Mouse (Mus musculus) ZHBTc4 (cell line): ENCODE measurements at regions not wholly inside any gene's neighbourhood (a gene's known extent, or its start where the extent isn't known, plus 50 kb on each side); places are given as distances from the start of the nearest gene placed in this dataset.

Experiments used
- DNase-seq: peaks from one replicate; pipeline ENCODE4 v3.0.0-alpha.2; 2011; ENCODE audit warnings: low read depth, low spot score

DNA sequence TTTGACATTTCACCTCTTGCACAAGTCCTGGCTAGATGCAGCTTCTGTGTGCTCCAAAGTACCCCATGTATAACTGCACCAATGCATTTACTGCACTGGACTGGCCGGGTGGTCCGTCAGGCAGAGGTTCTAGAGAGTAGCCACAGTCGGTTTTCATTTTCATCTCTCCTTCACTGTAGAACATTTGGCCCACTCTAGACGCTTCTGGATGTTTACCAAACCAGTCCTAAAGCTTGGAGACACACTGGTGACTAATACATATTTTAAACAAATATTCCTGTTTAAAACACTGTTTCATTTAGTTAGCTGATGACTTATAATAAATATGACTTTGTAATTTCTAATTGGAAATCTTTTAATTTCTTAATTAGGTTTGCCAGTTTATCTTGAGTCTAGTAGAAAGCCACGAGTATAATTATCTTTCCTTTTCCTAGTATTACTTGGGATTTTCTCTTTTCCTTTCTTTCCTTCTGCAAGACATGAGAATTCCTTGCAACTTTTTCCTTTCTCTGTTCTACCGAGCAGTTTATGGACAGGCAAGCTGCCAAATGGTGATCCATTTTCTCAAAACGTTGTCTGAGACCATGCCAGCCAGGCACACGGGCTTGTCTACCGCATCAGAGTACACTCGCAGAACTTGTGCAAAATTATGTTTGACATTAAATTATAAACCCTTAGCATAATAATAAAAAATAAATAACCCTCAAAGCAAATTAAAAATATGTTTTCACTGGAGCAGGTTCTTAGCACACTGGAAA, 250.4 kb upstream of the Zeb2 start:
- DNase-seq, result no peak

DNA sequence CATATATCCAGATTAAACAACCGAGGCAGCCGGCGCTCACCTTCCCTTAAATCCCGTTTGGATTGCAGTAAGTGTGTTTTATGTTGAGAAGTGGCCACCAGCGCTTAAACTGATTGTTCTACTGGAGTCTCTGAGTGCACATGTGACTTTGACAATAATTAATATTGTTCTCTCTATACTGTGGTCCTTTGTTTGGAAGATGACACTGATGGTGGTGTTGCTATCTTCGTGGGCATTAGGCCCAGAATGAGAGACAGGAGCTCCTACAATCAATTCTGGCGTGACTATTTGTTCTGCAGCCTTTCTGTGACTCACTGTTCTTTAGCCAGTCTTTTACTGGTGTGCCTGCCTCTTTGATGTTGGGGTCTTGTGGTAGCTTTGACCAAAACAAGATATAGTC, 240.1 kb upstream of the Zeb2 start:
- DNase-seq, result no peak

DNA sequence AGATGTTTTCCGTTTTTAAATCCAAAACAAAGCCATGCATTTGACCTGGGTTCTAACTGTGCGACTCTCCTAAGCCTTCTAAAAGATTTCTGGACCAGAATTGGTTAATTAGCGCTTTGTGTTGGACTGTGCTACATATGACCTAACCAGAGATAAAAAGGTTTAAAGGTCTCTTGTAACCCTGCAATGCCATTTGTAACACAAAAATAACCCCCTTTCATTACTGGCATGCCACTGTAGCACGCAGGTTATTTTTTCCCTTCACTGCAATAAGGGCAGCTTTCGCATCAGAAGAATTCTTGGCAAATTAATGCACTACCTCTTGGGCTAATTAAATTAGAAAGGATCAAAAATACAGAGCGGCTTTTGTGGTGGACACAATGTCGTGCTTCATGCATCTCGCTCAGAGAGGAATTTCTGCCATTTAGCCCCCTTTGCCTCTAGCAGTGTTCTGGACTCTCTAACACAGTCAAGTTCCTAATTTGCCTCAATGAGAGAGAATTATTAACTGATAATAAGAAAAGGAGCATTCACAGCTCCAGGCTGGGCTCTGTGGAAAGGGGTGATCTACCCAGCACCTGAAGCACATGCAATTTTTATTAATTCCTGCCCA, 239.5 kb upstream of the Zeb2 start:
- DNase-seq, result no peak

DNA sequence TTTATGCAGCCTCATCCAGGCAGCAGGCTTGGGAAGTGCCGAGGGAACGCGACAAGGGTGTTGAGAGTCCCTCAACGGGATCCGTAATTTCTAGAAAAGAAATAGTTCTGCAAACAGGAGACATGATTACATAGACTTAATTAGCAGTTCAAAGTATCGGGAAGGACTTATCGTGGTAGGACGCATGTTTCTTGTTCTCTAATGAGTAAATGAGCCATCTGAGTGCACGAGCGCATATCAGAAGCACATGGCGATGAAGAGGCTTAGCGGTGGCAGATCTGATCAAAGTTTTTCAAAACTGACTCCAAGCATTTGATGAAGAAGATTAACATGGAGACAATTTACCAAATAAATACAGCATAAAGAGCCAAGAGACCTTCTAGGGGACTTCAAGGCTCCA, 238.8 kb upstream of the Zeb2 start:
- DNase-seq, result no peak

DNA sequence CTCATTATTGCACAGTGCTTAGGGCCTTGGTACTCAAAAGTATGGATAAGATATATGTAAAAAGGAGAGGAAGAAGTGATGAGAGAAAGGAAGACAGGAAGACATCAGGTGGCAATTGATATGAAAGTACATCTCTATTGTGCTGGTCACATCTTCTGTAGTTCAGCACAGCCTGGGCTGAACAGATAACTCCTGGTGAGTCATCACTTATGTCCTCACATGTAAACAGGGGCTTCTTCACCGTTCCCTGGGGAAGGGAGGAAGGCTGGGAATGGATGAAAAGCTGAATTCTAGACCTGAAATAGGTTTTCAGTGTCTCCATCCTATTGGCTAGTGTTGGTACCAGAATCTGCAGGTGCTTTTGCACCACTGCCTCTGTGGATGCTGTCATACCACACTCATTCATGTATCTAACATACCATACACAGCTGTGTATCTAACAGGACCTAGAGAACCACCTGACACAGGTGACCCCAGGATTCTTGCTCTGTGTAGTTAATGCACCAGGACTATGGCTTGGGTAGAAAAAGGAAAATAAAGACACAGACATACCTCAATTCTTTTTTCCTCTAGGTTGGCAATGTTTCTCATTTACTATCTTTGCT, 234.4 kb upstream of the Zeb2 start:
- no peak for DNase-seq

DNA sequence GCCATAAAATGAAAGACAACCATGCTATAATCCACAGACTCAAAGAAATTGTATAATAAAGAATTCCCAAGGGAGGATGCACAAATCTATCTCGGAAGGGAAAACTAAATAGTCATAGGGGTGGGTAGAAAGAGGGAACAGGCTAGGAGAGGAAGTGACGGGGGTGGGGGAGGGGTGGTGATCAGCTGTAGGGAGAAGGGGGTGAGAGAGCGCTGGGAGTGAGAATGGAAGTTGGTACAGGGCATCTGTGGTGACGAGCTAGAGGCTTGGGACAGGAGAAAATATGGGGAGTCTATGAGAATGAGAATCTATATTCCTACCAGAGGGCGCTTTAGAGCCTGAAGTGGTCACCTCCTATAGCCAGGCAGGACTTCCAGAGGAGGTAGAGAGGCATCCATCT, 229.2 kb upstream of the Zeb2 start:
- no peak for DNase-seq

DNA sequence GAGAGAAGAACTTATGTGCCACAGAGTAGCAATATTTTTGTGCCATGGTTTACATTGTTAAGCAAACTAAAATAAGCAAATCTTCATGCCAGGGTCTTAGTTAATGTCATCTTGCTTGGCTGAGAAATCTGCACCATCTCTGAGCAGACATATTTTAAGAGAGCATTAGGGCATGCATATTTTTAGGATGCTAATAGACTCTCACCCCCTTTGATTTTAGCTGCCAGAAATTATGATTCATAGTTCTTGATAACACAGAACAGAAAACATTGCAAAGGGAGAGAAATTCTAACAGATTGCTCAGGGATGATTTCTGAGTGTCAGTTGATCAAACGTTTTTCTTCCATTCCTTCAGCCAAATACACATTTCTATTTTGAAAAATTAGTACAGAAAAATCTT, 222.7 kb upstream of the Zeb2 start:
- DNase-seq, result no peak

DNA sequence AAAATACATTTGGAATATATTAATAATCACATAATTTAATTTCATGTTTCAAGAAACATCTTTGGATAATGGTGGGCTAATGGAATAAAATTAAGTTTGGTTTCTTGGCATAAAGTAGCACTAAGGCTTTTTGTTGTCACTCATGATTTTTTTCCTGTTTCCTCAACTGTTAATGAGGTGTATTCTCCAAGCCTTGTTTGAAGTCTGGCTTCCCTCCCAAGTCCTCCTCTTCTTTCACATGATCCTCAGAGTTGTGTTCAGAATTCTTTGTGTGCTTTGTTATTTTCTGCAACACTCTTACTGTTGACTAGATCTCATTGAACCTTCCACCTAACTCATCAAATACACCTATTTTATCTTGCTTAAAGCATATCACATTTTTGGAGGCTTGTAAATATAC, 221.6 kb upstream of the Zeb2 start:
- no peak for DNase-seq

DNA sequence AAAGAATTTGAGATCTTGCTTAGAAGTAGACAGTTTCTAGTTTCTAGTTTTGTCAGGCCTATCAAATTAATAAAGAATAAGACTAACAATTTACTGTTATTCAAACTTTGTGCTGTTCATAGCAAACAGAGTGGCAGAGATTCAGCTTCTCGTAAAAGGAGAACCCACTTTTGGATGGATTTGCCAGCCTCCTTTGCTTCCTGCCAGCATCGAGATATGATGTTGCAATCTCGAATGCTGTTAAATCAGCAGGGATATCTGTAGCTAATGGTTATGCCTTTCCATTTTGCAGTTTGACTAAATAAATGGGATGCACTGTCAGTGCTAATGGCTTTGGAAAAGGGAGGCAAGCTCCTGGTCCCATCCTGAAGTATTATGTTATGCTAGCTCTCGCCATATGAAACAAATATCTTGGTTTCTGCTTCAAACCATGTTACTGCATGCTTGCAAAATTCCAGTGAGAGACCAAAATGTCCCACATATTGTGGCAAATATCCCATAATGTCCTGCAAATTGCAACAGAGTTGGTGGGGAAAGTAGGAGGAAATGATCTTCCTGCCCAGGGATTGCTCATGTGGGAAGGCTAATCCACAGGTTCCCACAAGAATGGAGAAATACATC, 199.9 kb upstream of the Zeb2 start:
- no peak for DNase-seq

DNA sequence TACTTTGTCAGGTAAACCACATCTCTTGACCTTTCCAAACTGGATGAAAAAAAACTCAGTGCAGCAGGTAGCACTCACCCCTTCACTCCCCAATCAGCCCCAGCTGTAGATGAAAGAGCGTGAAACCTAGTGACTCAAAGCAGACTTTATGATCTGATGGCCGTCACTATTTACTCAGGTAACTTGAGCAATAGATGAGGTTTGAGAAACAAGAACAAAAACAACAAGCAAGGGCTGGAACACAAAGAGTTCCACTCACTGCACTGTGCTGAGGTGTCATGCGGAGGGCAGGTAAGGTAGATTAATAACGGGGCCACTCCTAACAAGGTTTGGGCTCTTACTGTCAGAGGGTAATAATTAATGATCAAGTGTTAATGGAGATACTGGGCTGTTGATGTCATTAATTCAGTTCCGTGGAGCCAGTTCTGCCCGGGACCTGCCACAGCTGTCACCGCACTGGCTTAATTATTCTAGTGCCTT, 170.4 kb upstream of the Zeb2 start:
- DNase-seq, result no peak

DNA sequence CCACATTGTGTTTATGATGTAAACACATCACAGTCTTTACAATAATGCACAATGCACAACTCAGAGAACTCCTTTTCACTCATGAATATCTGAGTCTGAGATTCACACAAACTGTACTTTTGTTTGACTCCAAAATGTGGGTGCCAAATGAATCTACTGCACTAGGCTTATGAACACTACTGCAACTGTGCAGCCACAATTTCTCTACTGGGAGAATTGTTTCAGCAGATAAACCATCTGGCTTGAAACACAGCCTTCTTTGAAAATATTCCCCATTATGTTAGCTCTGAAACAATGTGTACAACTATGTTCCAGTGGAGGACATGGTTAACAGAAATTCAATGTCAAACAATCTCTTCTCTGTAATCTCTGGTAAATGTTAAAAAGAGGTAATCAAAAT, 166.6 kb upstream of the Zeb2 start:
- no peak for DNase-seq

DNA sequence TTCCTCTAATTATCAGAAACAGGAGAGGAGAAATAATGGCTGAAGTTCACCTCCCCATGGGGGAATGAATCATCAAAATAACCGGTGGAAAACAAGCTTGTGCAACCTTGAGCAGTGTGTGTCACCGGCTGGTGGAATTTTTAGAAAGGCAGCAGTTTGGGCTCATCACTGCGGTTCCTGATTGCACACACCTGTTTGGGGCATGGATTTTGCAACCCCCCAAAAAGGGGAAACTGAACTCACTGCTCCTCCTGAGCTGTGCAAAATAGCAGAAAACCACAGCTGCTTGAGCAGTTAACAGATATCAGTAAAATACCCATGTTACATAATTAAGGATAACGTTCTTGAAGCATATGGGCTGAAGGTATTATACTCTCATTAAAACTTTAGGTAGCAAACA, 162.3 kb upstream of the Zeb2 start:
- DNase-seq, result no peak

DNA sequence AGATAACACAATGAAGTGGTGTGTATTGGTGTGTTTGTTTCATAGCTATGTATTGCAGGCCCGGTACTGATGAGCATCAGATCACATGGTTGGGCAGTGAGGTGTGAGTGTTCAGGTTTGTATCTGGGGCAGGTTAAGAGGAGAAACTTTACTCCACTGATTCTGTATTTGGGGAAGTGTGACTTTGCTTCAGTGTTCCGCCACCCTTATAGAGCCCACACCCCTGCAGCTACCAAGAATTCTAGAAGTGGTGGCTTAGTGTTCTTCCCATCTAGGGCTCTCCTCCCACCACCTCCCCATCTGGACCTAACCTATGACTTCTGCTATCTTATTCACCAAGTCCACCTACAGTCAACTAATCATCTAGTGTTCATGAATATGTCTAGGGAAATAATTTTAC, 160.4 kb upstream of the Zeb2 start:
- no peak for DNase-seq

DNA sequence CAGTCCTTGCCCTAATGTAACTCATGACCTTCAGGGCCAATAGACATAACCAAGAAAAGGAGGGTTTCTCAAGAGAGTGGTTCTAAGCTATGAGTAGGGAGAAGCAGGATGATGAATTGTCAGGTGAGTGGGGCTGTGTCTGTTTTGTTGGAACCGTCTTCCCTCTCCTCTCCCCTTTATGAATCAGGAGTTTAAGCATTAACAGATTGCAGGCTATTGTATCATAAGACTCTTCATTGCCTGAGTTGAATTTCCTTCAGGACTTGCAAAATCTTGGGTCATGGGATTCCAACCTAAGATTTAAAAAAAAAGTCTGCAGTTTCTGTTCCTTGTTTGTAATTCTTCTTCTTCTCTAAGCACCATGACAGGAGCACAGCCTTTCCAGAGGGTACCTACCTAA, 159.5 kb upstream of the Zeb2 start:
- DNase-seq, result no peak

DNA sequence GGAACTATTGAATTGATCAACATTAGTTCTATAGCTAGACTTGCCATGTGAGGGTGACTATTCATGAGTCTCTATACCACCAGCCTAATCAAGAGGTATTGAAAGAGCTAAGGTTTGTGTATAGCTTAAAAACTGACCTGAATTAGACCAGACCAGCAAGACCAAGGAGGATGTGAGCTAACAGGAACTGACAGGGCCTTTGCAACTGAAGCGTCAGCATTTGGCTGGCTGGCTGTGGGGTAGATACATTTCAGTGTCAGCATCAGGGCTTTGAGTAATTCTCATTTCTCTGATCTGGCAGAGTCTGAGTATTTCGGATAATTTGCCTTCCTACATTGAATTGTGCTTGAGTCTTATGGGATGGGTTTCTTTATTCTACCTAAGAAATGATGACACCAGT, 152.8 kb upstream of the Zeb2 start:
- no peak for DNase-seq

DNA sequence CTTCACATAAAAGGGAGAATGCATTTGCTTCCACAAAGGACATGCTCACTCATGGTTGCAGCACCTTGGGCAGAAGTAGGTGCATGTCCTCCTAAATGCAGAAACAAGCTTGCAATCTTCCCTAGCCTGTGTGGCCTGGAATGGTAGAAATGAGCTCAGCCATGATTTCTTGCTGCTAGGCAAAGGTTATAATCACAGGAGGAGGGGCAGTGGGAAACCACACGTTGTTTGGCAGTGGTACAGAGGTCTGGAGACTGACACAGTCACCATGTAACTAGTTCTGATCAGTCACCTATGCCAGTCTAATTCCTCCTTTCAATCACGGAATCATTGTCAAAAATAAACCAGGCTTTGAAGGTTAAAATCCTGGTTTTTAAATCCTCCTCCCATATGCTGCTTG, 148.6 kb upstream of the Zeb2 start:
- DNase-seq, result no peak

DNA sequence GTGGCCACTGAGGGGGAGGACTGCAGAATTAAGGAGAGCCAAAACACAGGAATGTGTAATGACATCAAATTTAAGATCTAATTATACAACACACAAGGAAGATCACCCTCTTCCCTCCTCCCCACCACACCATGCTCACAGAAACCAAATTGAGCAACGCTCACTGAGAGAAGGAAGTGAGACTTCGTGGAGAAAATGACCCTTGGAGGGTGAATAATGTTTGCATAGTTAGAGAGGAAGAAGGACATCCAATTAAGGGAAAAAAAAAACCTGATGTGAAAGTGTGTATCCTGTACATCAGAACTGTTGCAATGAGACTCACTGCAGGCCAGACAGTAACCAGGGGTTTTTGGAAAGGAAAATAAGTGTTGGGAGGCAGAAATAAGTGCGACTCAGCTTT, 144.8 kb upstream of the Zeb2 start:
- no peak for DNase-seq

DNA sequence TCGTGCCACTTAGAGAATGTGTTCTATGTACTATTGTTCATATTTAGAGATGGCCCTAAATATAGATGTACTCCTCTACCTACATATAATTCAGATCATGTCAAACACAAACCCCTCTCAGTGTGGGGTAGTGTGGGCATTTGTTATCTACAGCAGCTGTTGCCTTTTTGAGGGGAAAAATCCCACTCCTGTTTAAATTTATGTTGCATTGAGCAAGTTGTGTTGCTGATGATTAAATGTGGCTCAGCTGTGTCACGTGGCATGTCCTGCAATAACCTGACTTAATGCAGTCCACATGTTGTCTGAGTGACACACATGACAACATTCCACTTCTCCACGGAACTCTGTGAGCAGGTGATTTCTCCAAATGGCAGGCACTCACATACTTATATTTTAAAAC, 141.7 kb upstream of the Zeb2 start:
- no peak for DNase-seq

DNA sequence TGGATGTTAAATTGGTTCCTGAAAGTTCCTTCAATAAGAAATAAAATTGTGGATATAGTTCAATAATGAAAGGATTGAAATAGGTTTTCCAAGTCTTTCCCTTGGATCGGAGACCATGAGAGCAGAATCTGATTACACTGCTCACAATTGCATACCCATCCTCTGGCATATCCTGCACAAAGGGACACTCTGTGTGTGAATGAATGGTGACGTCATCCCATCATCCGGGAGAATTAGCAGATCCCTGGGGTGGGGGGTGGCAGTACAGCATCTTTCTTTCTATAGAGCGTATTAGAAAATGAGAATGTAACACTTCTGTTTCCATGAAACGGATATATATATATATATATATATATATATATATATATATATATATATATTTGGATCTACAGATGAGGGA, 139.2 kb upstream of the Zeb2 start:
- DNase-seq, result no peak

DNA sequence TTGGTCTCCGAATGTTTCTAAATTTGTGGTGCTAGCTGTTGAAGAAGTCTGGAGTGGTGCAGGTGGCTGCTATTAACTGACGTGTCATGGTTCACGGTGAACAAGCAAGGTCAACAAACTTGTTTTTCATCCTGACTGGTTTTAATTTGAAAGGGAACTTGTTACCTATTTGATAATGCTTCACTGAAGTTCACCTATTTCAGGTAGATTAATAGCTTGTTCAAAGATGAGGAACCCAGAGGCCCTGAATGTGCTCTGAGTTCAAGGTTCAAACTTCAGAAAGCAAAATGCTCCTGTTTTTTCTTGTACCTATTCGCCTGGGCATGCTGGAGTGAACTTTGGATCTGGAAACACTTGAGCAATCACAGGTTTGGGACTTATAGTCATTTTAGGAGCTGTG, 136.7 kb upstream of the Zeb2 start:
- DNase-seq, result no peak

DNA sequence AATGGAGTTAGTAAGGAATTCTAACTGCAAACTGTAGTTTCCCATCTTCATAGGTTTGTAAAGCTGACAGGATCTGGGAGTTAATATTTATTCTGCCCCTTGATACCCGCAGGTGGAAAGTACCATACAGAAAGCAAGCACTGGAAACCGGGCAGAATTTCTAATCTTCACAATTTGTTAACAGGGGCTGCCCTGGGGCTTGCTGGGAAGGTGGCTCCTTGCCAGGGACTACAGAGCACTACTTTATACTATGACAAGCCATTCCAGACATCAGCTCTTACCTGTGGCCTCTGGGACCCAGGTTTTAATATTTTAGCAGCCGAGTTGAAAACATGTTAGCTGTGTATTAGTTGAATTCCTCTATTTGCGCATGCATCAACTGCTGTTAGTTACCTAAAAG, 135.1 kb upstream of the Zeb2 start:
- no peak for DNase-seq

DNA sequence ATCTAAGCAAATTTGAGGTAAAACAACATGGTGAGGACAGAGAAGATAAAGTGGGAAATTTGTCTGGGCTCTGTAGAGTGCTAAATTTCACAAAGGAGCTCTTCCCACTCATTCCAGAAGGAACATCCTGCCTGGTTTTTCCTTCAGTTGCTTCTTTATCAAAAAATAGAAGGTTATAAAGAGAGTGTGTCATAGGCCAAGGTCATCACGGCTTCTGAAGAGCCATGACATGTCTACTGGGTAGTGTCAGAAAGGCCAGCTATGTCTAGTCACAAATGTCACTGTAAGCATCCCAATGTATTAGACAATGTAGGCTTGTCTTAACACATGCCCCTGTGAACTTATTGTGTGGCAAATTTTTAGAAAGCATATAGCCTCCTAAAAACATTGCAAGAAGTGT, 132.5 kb upstream of the Zeb2 start:
- no peak for DNase-seq
